Mouse (Mus musculus): ENCODE data around the gene Scn2b. TPM values are rescaled to one million over a fixed set of nuclear protein-coding genes. Genes with fewer than 3 reads are reported as not detected.

Scn2b gene
- polyA plus RNA-seq, 1 experiment: 0.83 TPM

DNA sequence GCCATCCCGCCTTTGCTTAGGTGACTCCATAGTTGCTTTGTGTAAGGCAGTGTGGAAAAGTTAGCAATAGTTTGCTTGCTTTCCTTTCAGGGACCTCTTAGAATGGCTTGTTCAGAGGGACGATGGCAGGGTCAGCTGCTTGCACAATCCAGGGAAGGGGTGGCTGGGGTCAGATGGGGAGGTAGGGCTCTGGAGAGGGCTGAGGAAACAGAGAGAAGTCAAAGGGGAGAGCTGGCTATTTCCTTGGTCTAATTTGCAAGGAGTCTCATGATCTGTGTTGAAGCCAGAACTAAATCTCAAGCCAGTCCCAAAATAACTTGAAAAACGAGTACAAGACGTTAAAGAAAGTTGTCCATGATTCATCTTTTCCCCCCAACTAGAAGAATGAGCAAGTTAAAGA, 24.9 kb upstream of the Scn2b start:
- Histone ChIP-seq H3K4me1 (ENCODE audit: control insufficient read depth, insufficient read depth, low read length) (no peaks in the 10 kb centered on the region), H3K4me3 (ENCODE audit: insufficient read depth, low read length) (no peak overlapping the region), H3K27ac (ENCODE audit: insufficient read depth, low read length) (no peak overlapping the region)
- no peak for TF ChIP-seq CTCF (IDR thresholded peaks at IDR 0.05; ENCODE audit: borderline replicate concordance, insufficient read depth, low read length)
- TF ChIP-seq POLR2A (IDR thresholded peaks at IDR 0.05; ENCODE audit: low read depth, low read length): no peak

DNA sequence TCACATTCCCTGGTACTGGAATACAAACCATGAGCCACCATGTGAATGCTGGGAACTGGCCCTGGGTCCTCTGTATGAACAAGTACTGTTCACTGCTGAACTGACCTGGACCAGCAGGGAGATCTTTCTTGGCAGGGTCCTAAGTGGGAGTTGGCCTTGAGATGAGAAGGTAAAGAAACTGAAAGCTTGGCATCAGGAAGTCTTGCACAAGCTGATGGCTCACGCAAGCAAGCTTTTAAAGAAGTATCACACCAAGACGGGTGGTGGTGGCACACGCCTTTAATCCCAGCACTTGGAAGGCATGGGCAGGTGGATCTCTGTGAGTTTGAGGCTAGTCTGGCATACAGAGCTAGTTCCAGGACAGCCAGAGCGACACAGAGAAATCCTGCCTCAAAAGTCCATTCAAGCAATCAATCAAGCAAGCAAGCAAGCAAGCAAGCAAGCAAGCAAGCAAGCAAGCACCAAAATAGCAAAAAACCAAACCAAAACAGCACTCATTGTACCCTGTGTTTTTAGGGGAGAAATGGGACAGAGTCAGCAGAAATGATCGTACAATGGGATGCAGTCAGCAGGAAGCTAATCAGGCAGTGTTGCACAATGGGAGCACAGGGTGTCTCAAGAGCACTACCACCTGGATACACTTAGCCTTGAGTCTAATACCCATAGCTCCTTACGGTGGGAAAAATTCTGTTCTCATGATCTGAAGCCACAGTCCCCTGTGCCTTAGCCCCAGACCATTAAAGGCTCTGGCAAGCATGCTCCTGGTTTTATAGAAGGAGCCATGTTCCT, 22.2 kb upstream of the Scn2b start:
- no peak overlapping the region for H3K27ac ChIP-seq (ENCODE audit: insufficient read depth, low read length)
- TF ChIP-seq POLR2A (IDR thresholded peaks at IDR 0.05; ENCODE audit: low read depth, low read length) (no peak), CTCF (IDR thresholded peaks at IDR 0.05; ENCODE audit: borderline replicate concordance, insufficient read depth, low read length) (no peak)
- no peak overlapping the region for H3K4me3 ChIP-seq (ENCODE audit: insufficient read depth, low read length)
- H3K4me1 ChIP-seq (ENCODE audit: control insufficient read depth, insufficient read depth, low read length): no peaks in the 10 kb centered on the region

DNA sequence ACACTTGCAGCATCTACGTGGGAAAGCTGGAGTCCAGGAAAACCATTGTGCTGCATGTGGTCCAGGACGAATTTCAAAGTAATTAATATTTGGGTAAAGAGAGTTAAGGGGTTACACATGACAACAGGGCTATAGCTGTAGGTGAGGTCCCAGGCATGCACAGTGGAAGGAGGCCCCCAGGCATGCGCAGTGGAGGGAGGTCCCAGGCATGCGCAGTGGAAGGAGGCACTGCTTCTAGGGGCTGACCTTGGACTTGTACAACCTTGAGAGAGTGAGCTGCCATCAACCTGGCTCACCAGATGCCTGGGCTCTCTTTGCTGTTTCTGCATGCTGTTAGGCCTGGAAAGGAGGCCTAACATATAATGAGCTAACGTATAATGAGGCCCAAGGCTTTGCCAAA, 19.7 kb upstream of the Scn2b start:
- no peak overlapping the region for H3K27ac ChIP-seq (ENCODE audit: insufficient read depth, low read length)
- no peaks in the 10 kb centered on the region for H3K4me1 ChIP-seq (ENCODE audit: control insufficient read depth, insufficient read depth, low read length)
- TF ChIP-seq CTCF (IDR thresholded peaks at IDR 0.05; ENCODE audit: borderline replicate concordance, insufficient read depth, low read length) (no peak), POLR2A (IDR thresholded peaks at IDR 0.05; ENCODE audit: low read depth, low read length) (no peak)
- H3K4me3 ChIP-seq (ENCODE audit: insufficient read depth, low read length): no peak overlapping the region

DNA sequence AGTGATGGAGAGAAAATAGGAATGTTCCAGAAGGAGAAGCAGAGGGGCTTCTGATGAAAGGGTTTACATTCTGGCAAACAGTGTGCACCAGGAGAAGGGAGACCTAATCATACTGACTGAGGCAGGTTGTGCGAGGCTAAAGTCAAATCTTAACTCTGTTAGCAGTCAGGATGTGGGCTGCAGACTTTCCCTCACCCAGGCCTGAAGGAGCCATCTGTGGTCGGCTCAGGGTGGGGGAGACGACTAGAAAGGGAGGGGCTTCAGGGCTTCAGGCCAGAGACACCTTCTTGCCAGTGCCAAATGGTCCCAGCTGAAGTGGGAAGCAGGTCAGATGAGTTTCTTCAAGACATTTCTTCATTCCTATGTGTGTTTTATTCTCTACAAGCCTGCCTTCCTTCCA, 19.2 kb upstream of the Scn2b start:
- TF ChIP-seq POLR2A (IDR thresholded peaks at IDR 0.05; ENCODE audit: low read depth, low read length): no peak
- no peak for TF ChIP-seq CTCF (IDR thresholded peaks at IDR 0.05; ENCODE audit: borderline replicate concordance, insufficient read depth, low read length)
- Histone ChIP-seq H3K4me1 (ENCODE audit: control insufficient read depth, insufficient read depth, low read length) (no peaks in the 10 kb centered on the region), H3K4me3 (ENCODE audit: insufficient read depth, low read length) (no peak overlapping the region), H3K27ac (ENCODE audit: insufficient read depth, low read length) (no peak overlapping the region)

DNA sequence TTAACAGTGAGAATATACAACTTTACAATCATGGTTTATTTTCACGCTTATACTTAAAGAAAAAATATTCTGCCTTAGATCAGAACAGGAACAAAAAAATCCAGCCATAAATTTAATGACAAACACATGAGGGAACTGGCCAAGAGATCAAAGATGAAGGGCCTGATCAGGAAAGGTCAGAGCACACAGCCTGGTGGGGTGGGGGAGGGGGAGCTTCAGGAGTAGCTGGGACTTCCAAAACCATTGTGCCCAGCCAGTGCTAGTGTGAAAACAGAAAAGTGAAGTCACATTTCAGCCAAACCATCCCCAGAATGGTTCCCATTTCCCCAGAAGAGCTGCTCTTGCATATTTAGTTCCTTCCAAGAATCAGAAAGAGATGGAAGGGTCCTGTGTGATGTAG, 15.1 kb upstream of the Scn2b start:
- no peak for TF ChIP-seq POLR2A (IDR thresholded peaks at IDR 0.05; ENCODE audit: low read depth, low read length)
- Histone ChIP-seq H3K4me1 (ENCODE audit: control insufficient read depth, insufficient read depth, low read length) (no peaks in the 10 kb centered on the region), H3K27ac (ENCODE audit: insufficient read depth, low read length) (no peak overlapping the region), H3K4me3 (ENCODE audit: insufficient read depth, low read length) (no peak overlapping the region)

DNA sequence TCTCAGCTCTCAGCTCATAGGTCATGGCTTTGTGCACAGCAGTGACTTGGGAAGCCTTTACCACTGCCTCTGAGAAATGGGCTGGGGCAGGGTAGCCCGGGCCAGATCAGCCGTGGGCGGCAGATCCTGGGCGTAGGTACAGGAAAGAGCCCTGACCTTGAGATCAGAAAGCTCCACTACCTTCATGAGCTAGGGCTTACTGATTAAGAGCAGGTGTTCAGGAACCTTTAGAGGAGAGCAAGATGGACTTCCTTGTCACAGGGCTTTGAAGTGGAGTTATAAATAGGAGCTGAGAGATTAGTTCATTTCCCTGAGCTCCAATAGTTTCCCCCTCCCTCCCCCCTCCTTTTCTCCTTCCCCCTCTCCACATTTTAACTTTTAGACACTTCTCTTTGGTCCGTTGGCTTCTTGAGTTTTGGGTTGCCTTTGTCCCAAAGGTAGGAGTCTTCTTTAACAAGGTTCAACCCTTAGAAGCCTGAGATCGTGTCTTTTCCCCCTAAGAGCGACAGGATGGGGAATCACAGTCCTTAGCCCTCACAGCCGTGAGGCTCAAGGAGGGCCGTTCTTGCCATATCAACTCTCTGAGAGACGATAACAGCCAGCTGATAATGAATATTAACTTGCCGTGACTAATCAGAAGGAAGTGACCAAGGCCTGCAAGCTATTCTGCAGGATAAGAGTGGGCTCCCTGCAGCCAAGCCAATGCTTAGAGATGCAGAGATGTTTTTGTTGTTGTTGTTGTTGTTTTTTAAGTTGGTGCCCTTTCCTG, 14.2 kb upstream of the Scn2b start:
- Histone ChIP-seq H3K4me3 (ENCODE audit: insufficient read depth, low read length) (no peak overlapping the region), H3K4me1 (ENCODE audit: control insufficient read depth, insufficient read depth, low read length) (no peaks in the 10 kb centered on the region), H3K27ac (ENCODE audit: insufficient read depth, low read length) (no peak overlapping the region)
- TF ChIP-seq POLR2A (IDR thresholded peaks at IDR 0.05; ENCODE audit: low read depth, low read length) (no peak), CTCF (IDR thresholded peaks at IDR 0.05; ENCODE audit: borderline replicate concordance, insufficient read depth, low read length) (no peak)

DNA sequence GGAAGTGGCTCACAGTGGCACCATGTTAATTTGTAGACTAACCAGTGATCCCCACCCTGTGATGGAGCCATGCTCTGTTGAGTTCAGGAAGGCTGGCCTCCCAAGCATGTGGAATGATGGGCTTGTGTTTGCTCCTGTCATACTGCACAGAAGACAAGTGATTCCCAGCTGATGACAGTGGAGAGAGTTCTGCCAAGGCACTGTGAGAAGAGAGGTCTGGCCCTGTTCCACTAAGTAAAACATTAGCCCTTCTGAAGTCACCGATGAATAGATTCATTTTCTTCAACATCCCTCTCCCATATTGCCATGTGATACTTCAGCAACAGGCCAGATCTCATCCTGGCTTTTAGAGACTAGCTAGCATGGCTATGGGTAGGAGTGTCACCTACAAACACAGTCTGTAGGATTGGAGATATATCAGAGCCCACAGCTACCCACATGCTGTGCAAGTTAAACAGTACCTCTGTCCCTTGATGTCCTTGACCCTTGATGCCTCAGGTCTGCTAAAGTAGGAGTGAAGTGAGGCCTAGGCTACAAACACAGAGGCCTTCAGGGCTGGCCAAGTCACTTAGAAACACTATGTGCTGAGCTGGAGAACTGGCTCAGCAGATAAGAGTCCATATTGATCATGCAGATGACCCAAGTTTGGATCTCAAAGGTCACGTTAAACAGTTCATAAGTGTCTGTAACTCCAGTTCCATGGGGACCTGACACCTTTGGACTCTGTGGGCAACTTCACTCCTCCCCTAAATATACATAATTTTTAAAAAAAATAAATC, 11.8 kb upstream of the Scn2b start:
- no peak overlapping the region for H3K27ac ChIP-seq (ENCODE audit: insufficient read depth, low read length)
- no peak for TF ChIP-seq POLR2A (IDR thresholded peaks at IDR 0.05; ENCODE audit: low read depth, low read length)
- TF ChIP-seq CTCF (IDR thresholded peaks at IDR 0.05; ENCODE audit: borderline replicate concordance, insufficient read depth, low read length): no peak
- no peak overlapping the region for H3K4me3 ChIP-seq (ENCODE audit: insufficient read depth, low read length)
- H3K4me1 ChIP-seq (ENCODE audit: control insufficient read depth, insufficient read depth, low read length): no peaks in the 10 kb centered on the region

DNA sequence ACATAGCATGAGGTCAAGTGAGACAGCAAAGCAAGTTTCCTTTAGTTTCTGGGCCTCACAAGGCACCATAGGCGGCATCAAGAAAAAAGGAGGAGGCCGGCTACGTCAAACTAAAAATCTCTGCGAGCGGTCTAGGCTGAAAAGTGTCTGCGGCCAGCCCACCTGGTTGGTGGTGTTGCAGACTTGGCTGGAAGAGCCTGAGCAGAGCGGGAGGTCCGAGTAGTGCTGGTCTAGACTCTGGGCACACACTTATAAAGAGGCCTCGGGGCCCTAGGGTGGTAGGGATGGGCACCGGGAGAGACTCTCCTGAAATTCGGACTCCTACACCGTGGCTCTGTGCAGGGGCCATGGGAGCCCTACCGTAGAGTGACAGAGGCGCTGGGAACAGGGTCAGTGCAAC, 1.9 kb upstream of the Scn2b start:
- Histone ChIP-seq H3K4me3 (ENCODE audit: insufficient read depth, low read length) (no peak overlapping the region), H3K27ac (ENCODE audit: insufficient read depth, low read length) (no peak overlapping the region), H3K4me1 (ENCODE audit: control insufficient read depth, insufficient read depth, low read length) (peaks cover 3% of the 10 kb centered on the region; the same call in 1 of the 2 replicates)
- TF ChIP-seq CTCF (IDR thresholded peaks at IDR 0.05; ENCODE audit: borderline replicate concordance, insufficient read depth, low read length) (no peak), POLR2A (IDR thresholded peaks at IDR 0.05; ENCODE audit: low read depth, low read length) (no peak)

DNA sequence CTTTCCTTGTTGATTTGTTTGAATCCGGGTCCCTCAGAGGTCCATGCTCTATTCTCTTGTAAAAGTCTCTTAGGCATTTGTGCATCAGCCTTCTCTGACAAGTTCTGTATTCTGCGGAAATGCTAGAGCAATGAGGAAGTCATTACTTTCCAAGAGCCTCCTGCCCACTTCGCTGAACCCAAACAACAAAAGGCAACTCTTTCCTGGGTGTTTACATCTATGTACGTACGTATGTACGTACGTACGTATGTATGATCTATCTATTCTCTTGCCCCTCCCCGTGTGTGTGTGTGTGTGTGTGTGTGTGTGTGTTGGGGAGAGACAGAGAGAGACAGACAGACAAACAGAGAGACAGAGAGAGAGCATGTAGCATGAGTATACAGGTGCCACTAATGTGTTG, 763 bp upstream of the Scn2b start:
- no peak overlapping the region for H3K27ac ChIP-seq (ENCODE audit: insufficient read depth, low read length)
- TF ChIP-seq POLR2A (IDR thresholded peaks at IDR 0.05; ENCODE audit: low read depth, low read length) (no peak), CTCF (IDR thresholded peaks at IDR 0.05; ENCODE audit: borderline replicate concordance, insufficient read depth, low read length) (no peak)
- no peak overlapping the region for H3K4me3 ChIP-seq (ENCODE audit: insufficient read depth, low read length)
- H3K4me1 ChIP-seq (ENCODE audit: control insufficient read depth, insufficient read depth, low read length): peaks cover 3% of the 10 kb centered on the region; the same call in 1 of the 2 replicates
